Mouse (Mus musculus): ENCODE data around the gene Wdr93. TPM values are rescaled to one million over a fixed set of nuclear protein-coding genes. Genes with fewer than 3 reads are reported as not detected.

Wdr93 gene
- polyA plus RNA-seq, 1 experiment, result 0.04 TPM

- Histone ChIP-seq H3K36me3 (ENCODE audit: control insufficient read depth, insufficient read depth) (peaks cover 4% of the 10 kb centered on the region), H3K27me3 (ENCODE audit: control insufficient read depth, insufficient read depth, insufficient read length) (no peaks in the 10 kb centered on the region), H3K79me2 (ENCODE audit: control insufficient read depth, insufficient read depth) (no peaks in the 10 kb centered on the region), H3K79me3 (ENCODE audit: low read depth) (no peaks in the 10 kb centered on the region), H3K4me3 (ENCODE audit: insufficient read depth, poor library complexity, severe bottlenecking) (no peak overlapping the region), H3ac (ENCODE audit: control insufficient read depth, insufficient read length, low read depth) (no peak overlapping the region)
- TF ChIP-seq MAX (IDR thresholded peaks at IDR 0.05) (no peak), FOSL1 (IDR thresholded peaks at IDR 0.05; ENCODE audit: insufficient read depth, low read length, poor library complexity, severe bottlenecking) (no peak), CTCF (IDR thresholded peaks at IDR 0.05; ENCODE audit: control insufficient read depth, insufficient read depth, insufficient read length) (no peak), CEBPB (IDR thresholded peaks at IDR 0.05; ENCODE audit: low read depth) (no peak), MYOD1 (IDR thresholded peaks at IDR 0.05; ENCODE audit: control insufficient read depth, insufficient read length, low read depth) (no peak), MYOG (IDR thresholded peaks at IDR 0.05; ENCODE audit: control insufficient read depth, extremely low read depth, insufficient read length) (no peak)
Measured at GRCm38 (mm10) chr7:79819515-79819914, 76.6 kb downstream of the Wdr93 start.

DNA sequence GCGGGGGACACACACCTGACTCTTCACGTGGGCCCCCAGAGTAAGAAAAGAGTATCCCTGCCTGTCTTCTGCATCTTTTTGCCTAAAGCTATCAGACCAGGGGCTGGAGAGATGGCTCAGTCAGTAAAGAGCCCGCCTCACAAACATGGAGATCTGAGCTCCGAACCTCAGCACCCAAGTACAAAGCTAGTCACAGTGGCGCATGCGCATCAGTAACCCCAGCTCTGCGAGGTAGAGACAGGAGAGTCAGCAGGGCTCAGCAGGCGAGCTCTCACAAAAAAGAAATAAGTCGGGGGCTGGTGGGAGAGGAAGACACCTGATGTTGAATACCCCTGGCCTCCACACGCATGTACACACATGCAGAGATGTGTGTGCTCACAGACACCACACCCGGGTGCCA, 77.0 kb downstream of the Wdr93 start:
- no peak overlapping the region for H3ac ChIP-seq (ENCODE audit: control insufficient read depth, insufficient read length, low read depth)
- peaks cover 4% of the 10 kb centered on the region for H3K36me3 ChIP-seq (ENCODE audit: control insufficient read depth, insufficient read depth)
- no peaks in the 10 kb centered on the region for H3K79me2 ChIP-seq (ENCODE audit: control insufficient read depth, insufficient read depth)
- no peak overlapping the region for H3K4me3 ChIP-seq (ENCODE audit: insufficient read depth, poor library complexity, severe bottlenecking)
- TF ChIP-seq CTCF (IDR thresholded peaks at IDR 0.05; ENCODE audit: control insufficient read depth, insufficient read depth, insufficient read length) (no peak), MYOD1 (IDR thresholded peaks at IDR 0.05; ENCODE audit: control insufficient read depth, insufficient read length, low read depth) (no peak), MAX (IDR thresholded peaks at IDR 0.05) (no peak)
- no peaks in the 10 kb centered on the region for H3K79me3 ChIP-seq (ENCODE audit: low read depth)
- H3K27me3 ChIP-seq (ENCODE audit: control insufficient read depth, insufficient read depth, insufficient read length), result no peaks in the 10 kb centered on the region

DNA sequence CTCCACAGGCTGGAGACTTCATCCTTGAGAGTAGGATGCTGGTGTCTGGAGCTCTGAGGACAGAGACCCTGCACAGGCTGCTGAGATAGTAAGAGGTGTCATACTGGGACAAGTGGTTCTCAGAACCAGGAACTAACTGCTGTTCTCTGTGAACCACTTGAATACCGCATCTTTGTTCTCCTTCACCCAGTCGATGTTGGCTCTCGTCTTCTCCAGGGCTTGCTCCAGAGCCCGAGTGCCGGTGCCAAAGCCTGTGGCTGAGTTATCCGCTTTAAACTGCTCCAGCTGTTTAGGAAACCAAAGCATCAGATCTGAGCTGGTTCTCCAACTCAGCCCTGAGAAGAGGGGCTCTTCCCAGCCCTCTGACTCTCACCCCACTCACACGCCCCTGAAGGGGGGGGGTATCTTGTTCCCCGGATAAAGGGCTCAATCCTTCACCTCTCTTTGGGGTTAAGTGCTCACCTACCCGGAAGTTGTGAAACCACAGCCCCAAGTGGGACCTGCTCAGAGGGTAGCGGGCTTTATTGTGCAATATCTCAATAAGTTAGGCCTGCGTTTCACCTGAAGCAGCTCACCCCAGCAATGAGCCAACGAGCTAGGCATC, 79.2 kb downstream of the Wdr93 start:
- Histone ChIP-seq H3K79me3 (ENCODE audit: low read depth) (no peaks in the 10 kb centered on the region), H3ac (ENCODE audit: control insufficient read depth, insufficient read length, low read depth) (no peak overlapping the region), H3K4me3 (ENCODE audit: insufficient read depth, poor library complexity, severe bottlenecking) (no peak overlapping the region), H3K36me3 (ENCODE audit: control insufficient read depth, insufficient read depth) (peaks cover 9% of the 10 kb centered on the region), H3K27me3 (ENCODE audit: control insufficient read depth, insufficient read depth, insufficient read length) (no peaks in the 10 kb centered on the region), H3K79me2 (ENCODE audit: control insufficient read depth, insufficient read depth) (no peaks in the 10 kb centered on the region)
- TF ChIP-seq FOSL1 (IDR thresholded peaks at IDR 0.05; ENCODE audit: insufficient read depth, low read length, poor library complexity, severe bottlenecking) (no peak), MYOG (IDR thresholded peaks at IDR 0.05; ENCODE audit: control insufficient read depth, extremely low read depth, insufficient read length) (no peak), CEBPB (IDR thresholded peaks at IDR 0.05; ENCODE audit: low read depth) (no peak), CTCF (IDR thresholded peaks at IDR 0.05; ENCODE audit: control insufficient read depth, insufficient read depth, insufficient read length) (no peak), MAX (IDR thresholded peaks at IDR 0.05) (no peak), USF1 (IDR thresholded peaks at IDR 0.05; ENCODE audit: low read depth) (no peak), MYOD1 (IDR thresholded peaks at IDR 0.05; ENCODE audit: control insufficient read depth, insufficient read length, low read depth) (no peak)

GRCm38 (mm10) chr7:79828341-79828740, 85.4 kb downstream of the Wdr93 start:
- no peaks in the 10 kb centered on the region for H3K27me3 ChIP-seq (ENCODE audit: control insufficient read depth, insufficient read depth, insufficient read length)
- no peak overlapping the region for H3K4me3 ChIP-seq (ENCODE audit: insufficient read depth, poor library complexity, severe bottlenecking)
- no peak overlapping the region for H3ac ChIP-seq (ENCODE audit: control insufficient read depth, insufficient read length, low read depth)
- H3K36me3 ChIP-seq (ENCODE audit: control insufficient read depth, insufficient read depth), result peaks cover 9% of the 10 kb centered on the region
- H3K79me2 ChIP-seq (ENCODE audit: control insufficient read depth, insufficient read depth), result no peaks in the 10 kb centered on the region
- H3K79me3 ChIP-seq (ENCODE audit: low read depth), result no peaks in the 10 kb centered on the region
- TF ChIP-seq CEBPB (IDR thresholded peaks at IDR 0.05; ENCODE audit: low read depth) (no peak), CTCF (IDR thresholded peaks at IDR 0.05; ENCODE audit: control insufficient read depth, insufficient read depth, insufficient read length) (no peak), MYOG (IDR thresholded peaks at IDR 0.05; ENCODE audit: control insufficient read depth, extremely low read depth, insufficient read length) (no peak), FOSL1 (IDR thresholded peaks at IDR 0.05; ENCODE audit: insufficient read depth, low read length, poor library complexity, severe bottlenecking) (no peak), MYOD1 (IDR thresholded peaks at IDR 0.05; ENCODE audit: control insufficient read depth, insufficient read length, low read depth) (no peak), MAX (IDR thresholded peaks at IDR 0.05) (no peak)

- no peaks in the 10 kb centered on the region for H3K79me2 ChIP-seq (ENCODE audit: control insufficient read depth, insufficient read depth)
- no peaks in the 10 kb centered on the region for H3K79me3 ChIP-seq (ENCODE audit: low read depth)
- H3K4me3 ChIP-seq (ENCODE audit: insufficient read depth, poor library complexity, severe bottlenecking), result no peak overlapping the region
- peaks cover 6% of the 10 kb centered on the region for H3K36me3 ChIP-seq (ENCODE audit: control insufficient read depth, insufficient read depth)
- no peaks in the 10 kb centered on the region for H3K27me3 ChIP-seq (ENCODE audit: control insufficient read depth, insufficient read depth, insufficient read length)
- TF ChIP-seq CEBPB (IDR thresholded peaks at IDR 0.05; ENCODE audit: low read depth) (no peak), CTCF (IDR thresholded peaks at IDR 0.05; ENCODE audit: control insufficient read depth, insufficient read depth, insufficient read length) (no peak), MYOD1 (IDR thresholded peaks at IDR 0.05; ENCODE audit: control insufficient read depth, insufficient read length, low read depth) (no peak), MAX (IDR thresholded peaks at IDR 0.05) (no peak), FOSL1 (IDR thresholded peaks at IDR 0.05; ENCODE audit: insufficient read depth, low read length, poor library complexity, severe bottlenecking) (no peak), USF1 (IDR thresholded peaks at IDR 0.05; ENCODE audit: low read depth) (no peak), MYOG (IDR thresholded peaks at IDR 0.05; ENCODE audit: control insufficient read depth, extremely low read depth, insufficient read length) (no peak)
- no peak overlapping the region for H3ac ChIP-seq (ENCODE audit: control insufficient read depth, insufficient read length, low read depth)
Measured at GRCm38 (mm10) chr7:79831145-79831544, 88.2 kb downstream of the Wdr93 start.

GRCm38 (mm10) chr7:79831585-79831984, 88.6 kb downstream of the Wdr93 start:
- Histone ChIP-seq H3ac (ENCODE audit: control insufficient read depth, insufficient read length, low read depth) (no peak overlapping the region), H3K79me3 (ENCODE audit: low read depth) (no peaks in the 10 kb centered on the region), H3K4me3 (ENCODE audit: insufficient read depth, poor library complexity, severe bottlenecking) (no peak overlapping the region), H3K27me3 (ENCODE audit: control insufficient read depth, insufficient read depth, insufficient read length) (no peaks in the 10 kb centered on the region), H3K36me3 (ENCODE audit: control insufficient read depth, insufficient read depth) (peaks cover 11% of the 10 kb centered on the region), H3K79me2 (ENCODE audit: control insufficient read depth, insufficient read depth) (no peaks in the 10 kb centered on the region)
- TF ChIP-seq MAX (IDR thresholded peaks at IDR 0.05) (no peak), MYOD1 (IDR thresholded peaks at IDR 0.05; ENCODE audit: control insufficient read depth, insufficient read length, low read depth) (no peak), CTCF (IDR thresholded peaks at IDR 0.05; ENCODE audit: control insufficient read depth, insufficient read depth, insufficient read length) (no peak), USF1 (IDR thresholded peaks at IDR 0.05; ENCODE audit: low read depth) (no peak), FOSL1 (IDR thresholded peaks at IDR 0.05; ENCODE audit: insufficient read depth, low read length, poor library complexity, severe bottlenecking) (no peak), MYOG (IDR thresholded peaks at IDR 0.05; ENCODE audit: control insufficient read depth, extremely low read depth, insufficient read length) (no peak), CEBPB (IDR thresholded peaks at IDR 0.05; ENCODE audit: low read depth) (no peak)
